Mouse (Mus musculus) embryonic facial prominence, embryonic 10.5 days (tissue): ENCODE measurements at regions not wholly inside any gene's neighbourhood (a gene's known extent, or its start where the extent isn't known, plus 50 kb on each side); places are given as distances from the start of the nearest gene placed in this dataset.

Experiments
- DNase-seq: peaks from one replicate; pipeline ENCODE4 v3.0.0-alpha.2; 2017; ENCODE audit warnings: low spot score
- H3K27ac ChIP-seq: fragments of 300-500 bp; sonication (generic); replicated peaks from 2 replicates; pipeline ENCODE4 v1.5.1; 2016; ENCODE audit warnings: mild to moderate bottlenecking
- H3K27me3 ChIP-seq: fragments of 300-500 bp; sonication (generic); replicated peaks from 2 replicates; pipeline ENCODE4 v1.6.1; 2016; ENCODE audit warnings: low read depth, mild to moderate bottlenecking; ENCODE audit not compliant: poor library complexity, severe bottlenecking
- H3K36me3 ChIP-seq: fragments of 300-500 bp; sonication (generic); replicated peaks from 2 replicates; pipeline ENCODE4 v1.6.1; 2016; ENCODE audit warnings: mild to moderate bottlenecking, moderate library complexity
- H3K4me1 ChIP-seq: fragments of 300-500 bp; sonication (generic); 2 replicates; pipeline ENCODE4 v1.6.1; 2016
- H3K4me3 ChIP-seq: fragments of 300-500 bp; sonication (generic); 2 replicates; pipeline ENCODE4 v1.5.1; 2016; ENCODE audit warnings: mild to moderate bottlenecking, moderate library complexity
- H3K9me3 ChIP-seq: fragments of 300-500 bp; sonication (generic); 2 replicates; pipeline ENCODE4 v1.6.1; 2016; ENCODE audit warnings: mild to moderate bottlenecking
- WGBS: fragments of 180-500 bp; shearing (Covaris S2); methylation state at CpG from one replicate; pipeline ENCODE4 v1.1.7; 2016; 5-methylcytosine and 5-hydroxymethylcytosine counted together

GRCm38 (mm10) chr6:66151786-66152185, 199.4 kb downstream of the 4930544G11Rik start:
- H3K27ac ChIP-seq, result no peak overlapping the region
- no peaks in the 10 kb centered on the region for H3K36me3 ChIP-seq
- H3K4me3 ChIP-seq, result no peak overlapping the region
- peak; percentile 40 for DNase-seq
- WGBS, result 52% methylated on average over 3 of the region's 3 CpGs
- 0 out of 2 replicates have a peak, but pooled peaks cover 4% of the 10 kb centered on the region for H3K4me1 ChIP-seq
- no peaks in the 10 kb centered on the region for H3K27me3 ChIP-seq
- no peaks in the 10 kb centered on the region for H3K9me3 ChIP-seq

DNA sequence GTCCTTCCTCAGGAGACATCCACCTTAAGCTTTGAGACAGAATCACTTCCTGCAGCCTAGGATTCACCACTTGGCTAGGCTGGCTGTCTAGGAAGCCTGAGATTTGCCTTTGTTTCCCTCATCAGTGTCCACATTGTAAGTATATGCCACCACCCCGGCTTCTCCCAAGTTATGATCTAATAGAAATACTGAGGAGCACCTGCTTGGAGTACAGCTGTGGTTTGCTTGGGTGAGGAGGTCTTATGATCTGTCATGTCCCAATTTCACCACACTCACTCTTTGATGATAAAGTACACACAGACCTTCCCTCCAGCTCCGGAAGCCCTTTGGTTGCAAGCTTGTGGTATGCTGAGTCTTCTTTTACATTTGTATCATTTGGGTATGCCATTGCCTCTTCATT, 202.4 kb downstream of the 4930544G11Rik start:
- Histone ChIP-seq H3K27ac (no peak overlapping the region), H3K4me3 (no peak overlapping the region), H3K27me3 (no peaks in the 10 kb centered on the region), H3K36me3 (no peaks in the 10 kb centered on the region), H3K9me3 (no peaks in the 10 kb centered on the region), H3K4me1 (0 out of 2 replicates have a peak, but pooled peaks cover 4% of the 10 kb centered on the region)
- WGBS, result 85% methylated on average over 2 of the region's 2 CpGs
- no peak for DNase-seq

GRCm38 (mm10) chr6:66160805-66161204, 208.4 kb downstream of the 4930544G11Rik start:
- H3K9me3 ChIP-seq, result peaks cover 6% of the 10 kb centered on the region
- H3K4me1 ChIP-seq, result peaks cover 3% of the 10 kb centered on the region; the same call in 1 of the 2 replicates
- H3K27ac ChIP-seq, result no peak overlapping the region
- no peak for DNase-seq
- H3K4me3 ChIP-seq, result no peak overlapping the region
- no peaks in the 10 kb centered on the region for H3K36me3 ChIP-seq
- whole genome bisulfite sequencing, result 81% methylated on average over 2 of the region's 2 CpGs
- H3K27me3 ChIP-seq, result no peaks in the 10 kb centered on the region

DNA sequence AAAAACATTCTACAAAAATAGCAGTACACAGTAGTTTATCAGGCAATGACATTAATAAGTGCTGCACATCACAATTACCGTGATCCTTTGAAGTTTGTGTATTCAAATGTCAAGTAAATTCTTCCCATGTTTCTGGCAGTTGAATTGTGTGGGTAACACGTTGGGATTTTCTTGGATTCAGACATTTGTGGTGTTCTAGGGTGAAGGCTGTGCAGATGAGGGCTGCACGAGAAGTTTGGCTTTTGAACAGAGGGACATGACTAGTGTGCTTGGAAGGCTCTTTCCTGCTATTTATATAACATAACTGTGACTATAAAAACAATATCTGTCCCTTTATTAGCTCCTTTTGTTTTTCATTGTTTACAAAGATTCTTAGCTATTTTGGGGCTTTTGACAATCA, 216.5 kb downstream of the 4930544G11Rik start:
- Histone ChIP-seq H3K27ac (no peak overlapping the region), H3K36me3 (no peaks in the 10 kb centered on the region), H3K4me1 (no peaks in the 10 kb centered on the region), H3K9me3 (peaks cover 6% of the 10 kb centered on the region), H3K27me3 (no peaks in the 10 kb centered on the region), H3K4me3 (no peak overlapping the region)
- WGBS, result 76% methylated on average over 3 of the region's 3 CpGs
- no peak for DNase-seq

GRCm38 (mm10) chr6:66197990-66198389, 245.6 kb downstream of the 4930544G11Rik start:
- Histone ChIP-seq H3K4me3 (no peak overlapping the region), H3K4me1 (peaks cover 6% of the 10 kb centered on the region), H3K27ac (no peak overlapping the region), H3K36me3 (no peaks in the 10 kb centered on the region), H3K9me3 (no peaks in the 10 kb centered on the region), H3K27me3 (no peaks in the 10 kb centered on the region)
- WGBS, result 93% methylated on average over 1 of the region's 1 CpGs
- DNase-seq, result no peak

- Histone ChIP-seq H3K36me3 (no peaks in the 10 kb centered on the region), H3K27ac (no peak overlapping the region; the same call in 1 of the 2 replicates), H3K27me3 (no peaks in the 10 kb centered on the region), H3K4me3 (no peak overlapping the region), H3K4me1 (peaks cover 6% of the 10 kb centered on the region), H3K9me3 (no peaks in the 10 kb centered on the region)
- 68% methylated on average over 6 of the region's 6 CpGs for WGBS
- DNase-seq, result no peak
Observed at GRCm38 (mm10) chr6:66200136-66200790, 247.9 kb downstream of the 4930544G11Rik start.

- Histone ChIP-seq H3K36me3 (no peaks in the 10 kb centered on the region), H3K4me1 (no peaks in the 10 kb centered on the region), H3K4me3 (no peak overlapping the region), H3K27me3 (no peaks in the 10 kb centered on the region), H3K27ac (no peak overlapping the region), H3K9me3 (no peaks in the 10 kb centered on the region)
- WGBS, result 86% methylated on average over 5 of the region's 5 CpGs
- DNase-seq, result no peak
Observed at GRCm38 (mm10) chr6:66206197-66206925, 254.0 kb downstream of the 4930544G11Rik start.

- H3K27me3 ChIP-seq, result no peaks in the 10 kb centered on the region
- no peaks in the 10 kb centered on the region for H3K9me3 ChIP-seq
- 52% methylated on average over 2 of the region's 2 CpGs for WGBS
- DNase-seq, result no peak
- no peaks in the 10 kb centered on the region for H3K4me1 ChIP-seq
- H3K27ac ChIP-seq, result no peak overlapping the region
- H3K36me3 ChIP-seq, result no peaks in the 10 kb centered on the region
- no peak overlapping the region for H3K4me3 ChIP-seq
Observed at GRCm38 (mm10) chr6:66217543-66217942, 265.1 kb downstream of the 4930544G11Rik start.

- Histone ChIP-seq H3K4me1 (no peaks in the 10 kb centered on the region), H3K4me3 (no peak overlapping the region), H3K36me3 (no peaks in the 10 kb centered on the region), H3K9me3 (no peaks in the 10 kb centered on the region), H3K27me3 (no peaks in the 10 kb centered on the region), H3K27ac (no peak overlapping the region)
- DNase-seq, result no peak
- WGBS, result 77% methylated on average over 4 of the region's 4 CpGs
Observed at GRCm38 (mm10) chr6:66224164-66224903, 271.9 kb downstream of the 4930544G11Rik start.

DNA sequence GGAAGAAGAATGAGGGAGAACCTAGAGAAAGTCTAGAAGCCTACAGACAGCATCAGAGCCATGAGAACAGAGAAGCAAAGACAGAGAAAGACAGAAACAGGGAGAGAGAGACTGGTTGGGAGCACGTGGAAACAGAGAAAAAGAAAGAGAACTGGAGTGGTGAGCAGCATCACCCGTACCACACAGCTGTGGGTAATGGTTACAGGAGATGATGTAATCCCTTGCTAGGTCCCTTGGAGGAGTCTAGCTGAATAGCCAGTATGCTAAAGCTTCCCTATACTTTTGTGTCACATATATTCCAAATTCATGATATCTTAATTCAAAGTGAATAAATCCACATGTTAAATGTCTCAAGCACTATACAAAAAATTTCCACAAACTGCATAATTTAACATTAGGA, 284.0 kb downstream of the 4930544G11Rik start:
- Histone ChIP-seq H3K4me3 (no peak overlapping the region), H3K9me3 (no peaks in the 10 kb centered on the region), H3K27me3 (no peaks in the 10 kb centered on the region), H3K27ac (no peak overlapping the region), H3K4me1 (no peaks in the 10 kb centered on the region), H3K36me3 (no peaks in the 10 kb centered on the region)
- 73% methylated on average over 2 of the region's 2 CpGs for WGBS
- no peak for DNase-seq

GRCm38 (mm10) chr6:66255378-66255777, 279.8 kb upstream of the Mad2l1 start:
- WGBS, result 91% methylated on average over 4 of the region's 4 CpGs

DNA sequence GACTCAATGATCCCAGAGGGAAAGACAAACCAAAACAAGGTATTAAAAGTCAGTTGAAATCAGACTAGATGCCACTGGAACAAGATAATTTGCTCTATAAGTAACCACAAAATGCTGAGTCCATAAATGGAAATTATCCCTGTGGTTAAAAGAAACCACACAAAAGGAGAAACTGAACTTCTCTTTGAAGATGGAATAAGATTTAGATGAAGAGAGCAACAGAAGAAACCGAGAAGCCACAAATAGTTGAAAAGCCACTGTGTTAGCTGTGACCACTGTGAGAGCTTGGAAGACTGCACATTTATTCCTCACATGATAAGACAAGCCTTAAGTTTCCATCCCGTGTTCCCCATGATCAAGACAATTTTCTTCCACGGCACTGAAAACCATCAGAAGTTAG, 271.8 kb upstream of the Mad2l1 start:
- Histone ChIP-seq H3K27me3 (no peaks in the 10 kb centered on the region), H3K4me1 (no peaks in the 10 kb centered on the region), H3K4me3 (no peak overlapping the region), H3K36me3 (no peaks in the 10 kb centered on the region), H3K9me3 (no peaks in the 10 kb centered on the region), H3K27ac (no peak overlapping the region)
- WGBS, result 79% methylated on average over 3 of the region's 3 CpGs
- DNase-seq, result no peak

More at GRCm38 (mm10) chr6:66255378-66255777, 279.8 kb upstream of the Mad2l1 start:
- H3K9me3 ChIP-seq, result 0 out of 2 replicates have a peak, but pooled peaks cover 3% of the 10 kb centered on the region
- DNase-seq, result no peak
- H3K27ac ChIP-seq, result no peak overlapping the region
- H3K4me1 ChIP-seq, result no peaks in the 10 kb centered on the region
- H3K36me3 ChIP-seq, result no peaks in the 10 kb centered on the region
- no peak overlapping the region for H3K4me3 ChIP-seq
- no peaks in the 10 kb centered on the region for H3K27me3 ChIP-seq
